8 mouse cellular contexts compared by ENCODE assay signal in genomic region chr4:86611524-86612288, GRCm38 (mm10). TPM values are rescaled to one million over a fixed set of nuclear protein-coding genes. Genes with fewer than 3 reads are reported as not detected.
DNase-seq lines count a peak whose midpoint lies in the region; ATAC-seq lines count a peak whose summit lies in the region.

TSS of gene Haus6 (minus strand) at chr4:86612055.

- no peaks in the 10 kb centered on the region for H3K9me3 ChIP-seq in hindbrain, embryonic 15.5 days

- H3K27me3 ChIP-seq in hindbrain, embryonic 15.5 days = no peaks in the 10 kb centered on the region

- peak within 1 kb of the TSS; percentile 59 for H3K9ac ChIP-seq in hindbrain, embryonic 15.5 days

- under 1% methylated on average over 59 of the region's 59 CpGs for WGBS in hindbrain, embryonic 15.5 days

- DNase-seq in T-cell, adult 2 months (ENCODE audit: low spot score) = peak; percentile 95
- peak; percentile 89 to 90 for DNase-seq in cerebellum, postnatal 36 days
- DNase-seq in frontal cortex, postnatal 36 days (ENCODE audit: low spot score in 2 of 2) = peak; percentile 92 to 95
- peak; percentile 92 for DNase-seq in left cerebral cortex, adult 11 months (ENCODE audit: low spot score)
- DNase-seq in lung, postnatal 4 days = peak; percentile 92 to 96
- peak; percentile 94 for DNase-seq in retina, postnatal 7 days (ENCODE audit: low read depth, low spot score)
- peak; percentile 74 for DNase-seq in urinary bladder, adult 2 months (ENCODE audit: low spot score)

- no peaks in the 10 kb centered on the region for H3K36me3 ChIP-seq in hindbrain, embryonic 15.5 days

- peaks cover 25% of the 10 kb centered on the region for H3K4me1 ChIP-seq in hindbrain, embryonic 15.5 days (replicated peaks)

- peak; percentile 100 for ATAC-seq in hindbrain, embryonic 15.5 days (ENCODE audit: low FRiP score, low read depth)

- peak within 1 kb of the TSS; percentile 61 for H3K4me3 ChIP-seq in hindbrain, embryonic 15.5 days

- peak within 1 kb of the TSS; percentile 97 for H3K4me2 ChIP-seq in hindbrain, embryonic 15.5 days

- H3K27ac ChIP-seq in hindbrain, embryonic 15.5 days (replicated peaks) = peak within 1 kb of the TSS; percentile 71

RNA-seq across cellular contexts. Expression of gene Haus6, which starts in this region (rescaled TPM):
- 6.5 and 7.5 TPM in 2 replicates for polyA plus RNA-seq in hindbrain, embryonic 15.5 days (2015; fragmentation: Nextera tagmentation; extraction: Ambion mirVana)
- 3.7 and 4.0 TPM in 2 replicates for polyA plus RNA-seq in urinary bladder, adult 2 months (2012; rRNA removed)

Comparison
In these comparisons a context has a peak if more than half of its experiments do, and no peak if none do; other contexts are left out.
1. Peak in every context shown above with its lines: DNase-seq, ATAC-seq, H3K4me3 ChIP-seq and H3K27ac ChIP-seq.